Mouse (Mus musculus): Measurements from ENCODE around the gene Mgst2.

Mgst2 gene

DNA sequence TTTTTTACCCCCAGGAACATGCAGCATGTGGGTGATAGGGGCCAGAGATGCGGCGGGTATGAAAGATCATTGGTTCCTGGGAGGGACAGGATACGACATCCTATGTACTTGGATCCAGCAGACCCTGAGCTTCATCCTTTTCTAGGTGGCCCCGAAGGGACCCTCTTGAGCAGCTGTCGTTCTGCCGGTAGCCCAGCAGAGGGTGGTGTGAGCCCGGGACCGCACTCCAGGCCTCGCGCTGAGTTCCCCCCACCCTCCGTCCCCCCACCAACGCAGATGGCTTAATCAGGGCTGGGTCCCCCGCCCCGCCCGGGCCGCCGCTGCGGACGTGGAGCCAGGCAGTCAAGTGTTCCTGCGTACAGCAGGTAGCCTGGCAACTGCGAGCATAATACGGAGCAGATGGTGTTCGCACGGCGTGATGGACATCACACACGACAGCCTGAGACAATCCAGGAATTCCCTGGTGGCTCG is 41.2 kb downstream of the Mgst2 start:
- peak; percentile 54 for DNase-seq (ENCODE audit: low read depth, low spot score)

DNA sequence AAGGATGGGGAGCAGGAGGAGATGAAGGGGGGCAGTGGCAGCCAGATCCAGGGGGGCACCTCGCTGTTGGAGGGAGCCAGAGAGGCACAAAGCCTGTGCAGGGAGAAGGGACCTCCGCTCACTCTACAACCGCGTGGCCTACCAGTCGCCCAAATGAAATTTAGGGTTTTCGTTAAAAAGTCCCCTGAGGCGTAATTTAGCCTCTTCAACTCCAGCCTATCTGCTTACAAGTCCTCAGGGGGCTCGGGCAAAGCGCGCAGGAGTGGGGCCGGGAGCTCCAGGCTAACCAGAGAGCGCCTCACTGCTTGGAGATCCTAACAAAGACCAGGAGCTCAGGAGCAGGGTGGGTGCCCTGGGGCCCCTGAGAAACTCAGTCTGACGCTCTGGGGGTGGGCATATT is 41.8 kb downstream of the Mgst2 start:
- DNase-seq (ENCODE audit: low read depth, low spot score): no peak

DNA sequence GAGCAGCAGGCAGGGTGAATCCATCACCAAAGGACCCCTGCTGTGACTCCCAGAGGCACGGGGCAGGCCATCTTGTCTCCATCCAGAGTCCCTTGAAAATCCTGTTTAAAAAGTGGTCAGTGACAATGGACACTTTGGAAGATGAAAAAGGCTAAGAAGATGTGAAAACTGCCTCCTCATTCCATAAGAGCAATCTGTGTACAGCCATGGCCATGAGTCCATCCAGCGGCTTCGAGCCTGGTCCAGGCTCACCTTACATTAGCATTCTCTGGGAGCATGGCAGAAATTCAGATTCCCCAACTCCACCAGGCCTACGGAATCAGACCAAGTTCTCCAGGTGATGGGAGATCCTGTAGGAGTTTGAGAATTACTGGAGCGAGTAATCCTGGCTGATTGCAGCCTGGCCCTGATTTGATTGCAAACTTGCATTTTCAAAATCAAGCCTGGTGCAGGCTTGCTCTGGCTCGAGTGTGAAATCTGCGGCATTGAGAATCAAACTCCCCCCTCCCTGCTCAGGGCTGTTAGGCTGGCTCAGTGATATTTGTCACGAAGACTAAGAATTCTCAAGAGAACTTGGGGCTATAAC is 42.6 kb downstream of the Mgst2 start:
- DNase-seq (ENCODE audit: low read depth, low spot score): no peak

DNA sequence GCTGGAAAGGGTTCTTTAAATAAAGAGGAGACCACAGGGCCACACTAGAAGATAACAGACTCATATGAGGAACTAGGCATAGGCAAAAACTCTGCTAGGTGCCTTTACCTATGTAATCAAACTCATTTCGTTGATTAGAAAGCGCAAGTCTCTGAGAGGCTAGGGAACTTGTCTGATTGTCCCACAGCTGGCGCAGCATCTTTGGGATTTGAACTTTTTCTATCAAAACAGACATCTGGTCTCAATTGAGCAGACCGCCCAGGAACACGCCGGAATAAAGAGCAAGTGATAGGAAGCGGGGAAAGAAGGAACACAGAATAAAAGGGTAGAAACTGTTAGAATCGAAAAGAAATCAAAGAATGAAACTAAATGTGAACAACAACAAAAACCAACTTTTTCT is 43.3 kb downstream of the Mgst2 start:
- no peak for DNase-seq (ENCODE audit: low read depth, low spot score)

DNA sequence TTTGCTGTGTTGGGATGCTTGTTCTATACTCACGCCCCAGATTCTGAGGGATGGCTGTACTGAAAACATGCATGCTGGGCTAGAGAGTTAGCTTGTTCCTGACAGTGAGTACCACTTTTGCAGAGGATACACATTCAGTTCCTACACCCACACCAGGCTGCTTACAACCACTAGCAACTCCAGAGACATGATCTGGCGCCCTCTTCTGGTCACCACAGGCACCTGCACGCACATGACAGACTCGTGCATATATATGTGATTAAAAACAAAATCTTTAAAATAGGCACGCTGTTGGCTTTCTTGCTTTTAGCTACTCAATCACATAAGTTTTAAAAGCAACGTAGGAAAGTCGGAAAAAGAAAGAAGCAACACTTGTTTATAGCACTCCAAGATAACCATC is 45.1 kb downstream of the Mgst2 start:
- DNase-seq (ENCODE audit: low read depth, low spot score): no peak

DNA sequence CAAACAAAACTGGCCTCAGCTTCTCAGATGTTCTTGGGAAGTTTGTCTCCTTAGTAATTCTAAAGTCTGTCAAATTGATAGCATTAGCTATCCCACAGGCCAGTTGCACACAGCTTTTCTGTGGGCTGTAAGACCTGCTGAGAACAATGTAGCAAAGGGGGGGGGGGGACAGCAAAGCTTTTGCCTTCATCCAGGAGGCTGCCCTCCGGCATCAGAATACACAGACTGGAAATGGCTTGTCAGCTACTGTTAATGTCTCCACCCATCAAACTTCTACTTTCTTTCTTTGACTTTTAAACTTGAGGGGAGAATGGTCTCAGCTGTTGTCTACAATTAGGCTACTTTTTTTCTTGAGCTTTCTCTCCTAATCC is 48.2 kb downstream of the Mgst2 start:
- no peak for DNase-seq (ENCODE audit: low read depth, low spot score)

DNA sequence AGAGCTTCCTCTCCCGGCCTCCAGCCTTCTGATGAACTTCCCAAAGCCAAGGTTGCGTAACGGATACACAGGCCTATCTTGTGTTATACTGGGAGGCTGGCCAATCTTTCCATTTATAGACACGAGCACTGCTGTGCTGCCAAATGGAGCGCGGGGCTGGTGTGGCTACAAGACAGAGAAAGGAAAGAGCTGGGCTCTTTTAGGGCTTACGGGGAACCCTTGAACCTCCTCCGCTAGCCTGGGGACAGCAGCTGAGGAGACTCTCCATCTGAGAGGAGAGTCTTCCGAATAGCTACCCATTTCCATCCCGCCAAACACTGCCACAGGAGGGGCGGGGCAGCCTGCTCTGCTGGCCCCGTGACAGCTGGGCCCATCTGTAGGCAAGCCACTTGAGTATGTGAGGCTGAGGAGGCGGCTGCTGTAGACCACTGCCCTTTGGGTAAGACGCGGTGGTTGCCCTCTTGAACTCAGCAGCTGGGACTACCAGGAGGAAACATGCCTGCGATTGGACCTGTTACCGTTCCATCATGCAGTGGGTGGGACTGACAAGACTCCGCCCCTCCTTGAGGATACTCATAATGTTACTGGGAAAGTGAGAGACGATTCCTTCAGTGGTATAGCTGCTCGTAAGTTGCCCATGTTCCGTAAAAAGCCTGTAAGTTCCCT is 48.7 kb downstream of the Mgst2 start:
- DNase-seq (ENCODE audit: low read depth, low spot score): peak; percentile 87

DNA sequence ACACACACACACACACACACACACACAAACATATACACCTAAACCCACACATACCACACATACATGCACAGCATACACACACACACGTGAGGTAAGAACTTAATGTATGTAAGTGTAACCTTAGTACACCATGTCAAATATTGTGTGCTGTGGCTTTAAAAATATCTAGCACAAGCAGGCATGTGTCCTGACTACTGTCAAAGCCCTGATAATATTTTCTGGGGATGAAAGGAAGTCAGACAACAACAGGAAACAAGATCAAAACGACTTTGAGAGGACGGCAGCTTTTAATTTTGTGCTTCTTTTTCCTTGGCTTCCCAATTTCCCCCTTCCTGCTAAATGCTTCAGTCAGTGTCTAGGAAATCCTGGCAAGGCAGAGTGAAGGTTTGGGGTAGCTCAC is 52.2 kb downstream of the Mgst2 start:
- no peak for DNase-seq (ENCODE audit: low read depth, low spot score)

DNA sequence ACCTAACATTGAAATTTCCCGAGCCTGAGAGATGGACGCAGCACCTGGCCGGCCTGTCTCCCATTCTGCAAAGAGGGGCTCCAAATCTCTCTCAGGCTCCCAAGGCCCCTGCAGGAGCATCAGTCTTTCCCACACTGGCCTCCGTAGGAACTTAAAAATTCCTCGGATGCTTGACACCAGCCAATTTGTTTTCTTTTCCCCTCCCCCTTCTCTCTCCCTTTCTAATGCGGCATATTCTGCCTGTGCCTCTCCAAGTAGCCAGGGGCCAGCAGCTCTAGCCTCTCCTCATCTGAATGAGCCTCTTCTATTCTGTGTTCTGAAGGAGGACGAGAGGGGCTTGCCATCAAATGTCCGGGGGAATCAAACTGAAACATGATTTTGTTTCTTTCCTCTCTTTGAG is 53.1 kb downstream of the Mgst2 start:
- DNase-seq (ENCODE audit: low read depth, low spot score): no peak

DNA sequence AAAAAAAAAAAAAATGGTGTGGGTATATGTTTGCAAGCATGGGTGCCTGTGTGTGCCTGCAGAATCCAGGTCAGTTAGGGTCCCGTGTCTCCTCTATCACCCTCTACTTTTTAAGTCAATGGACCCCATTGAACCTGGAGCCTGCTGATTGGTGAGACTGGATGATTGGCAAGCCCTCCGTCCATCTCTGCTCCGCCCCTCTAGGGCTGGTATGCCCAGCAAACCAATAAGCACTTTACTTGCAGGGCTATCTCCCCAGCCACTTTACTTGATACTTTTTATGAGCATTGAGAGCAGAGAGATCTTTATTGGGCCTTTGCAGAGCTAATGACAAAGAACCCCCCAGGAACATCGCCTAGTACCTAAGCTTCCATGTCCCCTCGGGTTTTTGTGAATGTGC is 54.3 kb downstream of the Mgst2 start:
- no peak for DNase-seq (ENCODE audit: low read depth, low spot score)

DNA sequence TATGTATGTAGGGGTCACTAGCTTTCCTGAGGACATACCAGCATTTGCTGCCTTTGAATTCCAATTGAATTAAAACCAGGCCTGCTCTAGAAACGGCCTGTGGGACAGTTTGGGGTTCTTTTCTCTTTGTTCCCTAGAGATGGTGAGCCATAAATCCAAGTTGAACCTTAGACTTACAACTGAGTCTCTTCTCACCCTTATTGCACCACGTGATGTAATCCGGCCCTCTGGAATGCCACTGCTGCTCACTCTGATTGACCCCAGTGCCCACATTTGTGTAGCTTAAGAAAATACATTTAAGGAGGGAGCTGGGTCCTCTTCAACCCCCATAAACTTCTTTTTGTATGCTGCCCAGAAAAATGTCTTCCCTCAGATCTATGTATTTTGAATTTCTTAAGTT is 57.3 kb downstream of the Mgst2 start:
- DNase-seq (ENCODE audit: low read depth, low spot score): no peak

DNA sequence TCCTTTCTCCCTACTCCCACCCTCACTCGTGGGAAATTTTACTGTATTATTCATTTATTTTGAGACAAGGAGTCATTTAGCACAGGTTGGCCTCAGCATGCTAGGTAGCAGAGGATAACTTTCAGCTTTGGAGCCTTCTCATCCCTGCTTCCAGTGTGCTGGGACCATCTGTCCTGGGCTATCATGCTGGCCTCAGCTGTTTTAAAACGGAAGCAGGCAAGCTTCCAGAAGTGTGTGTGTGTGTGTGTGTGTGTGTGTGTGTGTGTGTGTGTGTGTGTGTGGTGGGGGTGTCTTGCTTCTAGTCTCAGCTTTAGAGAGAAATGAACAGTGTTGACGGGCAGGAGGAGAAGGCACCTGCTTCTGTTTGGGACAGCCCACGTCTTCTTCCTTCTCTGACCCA is 57.7 kb downstream of the Mgst2 start:
- no peak for DNase-seq (ENCODE audit: low read depth, low spot score)

DNA sequence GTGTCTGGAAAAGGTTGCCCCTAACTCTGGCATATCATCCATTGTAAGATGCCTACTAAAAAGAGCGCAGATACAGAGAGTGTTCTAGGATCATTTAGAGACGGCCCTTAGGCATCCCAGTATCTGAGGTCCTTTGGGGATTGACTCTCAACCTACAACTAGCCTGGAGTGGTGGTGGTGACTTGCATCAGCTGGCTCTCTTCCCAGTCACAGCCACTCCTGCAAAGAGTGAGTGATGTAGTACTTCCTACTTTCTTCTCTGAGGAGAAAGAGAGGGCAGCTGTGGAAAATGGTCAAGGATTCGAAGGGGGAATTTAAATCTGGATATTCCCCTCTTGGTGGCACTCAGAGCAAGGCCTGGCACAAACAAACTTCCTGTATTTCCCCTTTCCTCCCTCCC is 59.2 kb downstream of the Mgst2 start:
- DNase-seq (ENCODE audit: low read depth, low spot score): no peak

DNA sequence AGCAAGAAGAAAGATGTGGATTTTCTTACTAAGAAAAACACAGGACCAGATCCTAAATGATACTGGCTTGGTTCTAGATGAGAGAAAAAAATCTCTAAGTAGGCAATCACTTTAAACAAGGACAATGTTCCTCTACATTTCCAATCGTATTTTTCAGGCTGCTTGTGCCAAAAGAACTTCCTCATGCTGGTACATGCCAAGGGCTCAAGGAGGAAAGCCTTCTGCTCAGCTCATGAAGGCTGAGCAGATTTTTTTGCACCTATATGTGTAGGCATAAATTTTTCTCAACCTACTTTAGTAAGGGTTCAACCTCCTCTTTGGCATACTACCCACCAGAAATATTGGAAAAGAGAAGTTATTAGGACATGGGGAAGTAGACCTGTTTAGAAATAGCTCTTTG is 59.8 kb downstream of the Mgst2 start:
- DNase-seq (ENCODE audit: low read depth, low spot score): peak; percentile 41

DNA sequence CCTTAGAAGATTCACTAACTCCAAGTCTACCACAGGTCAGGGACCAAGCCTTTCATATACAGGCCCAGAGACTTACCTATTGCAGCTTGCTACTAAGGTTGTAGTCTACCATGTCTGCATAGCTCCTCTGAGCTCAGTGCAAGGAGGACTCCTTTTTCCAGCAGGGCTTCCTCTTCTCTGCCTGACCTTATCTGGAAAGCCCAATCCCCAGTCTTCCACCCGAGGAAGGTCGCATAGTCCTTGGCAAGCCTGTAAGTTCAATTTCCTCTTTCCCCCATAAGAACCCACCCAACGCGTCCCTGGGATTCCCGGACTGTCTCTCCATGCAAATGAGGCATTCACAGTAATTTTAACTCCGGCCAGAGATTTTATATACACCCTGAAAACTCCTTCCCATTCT is 66.1 kb downstream of the Mgst2 start:
- no peak for DNase-seq (ENCODE audit: low read depth, low spot score)

DNA sequence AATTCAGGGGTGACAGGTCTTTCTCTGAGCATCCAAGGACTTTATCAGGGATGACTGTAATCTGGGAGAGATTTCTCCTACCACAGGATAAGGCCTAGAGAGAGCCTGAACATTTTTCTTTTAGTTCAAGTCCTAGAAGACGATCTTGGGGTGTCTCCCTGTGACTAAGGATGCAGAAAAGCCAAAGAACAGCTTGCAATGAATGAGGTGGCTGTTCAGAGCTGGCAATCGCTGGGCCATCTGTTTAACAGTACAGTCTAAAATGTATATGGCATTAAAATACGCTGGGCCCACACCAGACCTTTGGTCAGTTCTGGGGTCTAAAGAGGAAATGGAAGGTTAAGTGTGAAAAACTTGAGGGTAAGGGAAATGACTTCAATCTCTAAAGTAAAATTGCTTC is 67.3 kb downstream of the Mgst2 start:
- no peak for DNase-seq (ENCODE audit: low read depth, low spot score)

DNA sequence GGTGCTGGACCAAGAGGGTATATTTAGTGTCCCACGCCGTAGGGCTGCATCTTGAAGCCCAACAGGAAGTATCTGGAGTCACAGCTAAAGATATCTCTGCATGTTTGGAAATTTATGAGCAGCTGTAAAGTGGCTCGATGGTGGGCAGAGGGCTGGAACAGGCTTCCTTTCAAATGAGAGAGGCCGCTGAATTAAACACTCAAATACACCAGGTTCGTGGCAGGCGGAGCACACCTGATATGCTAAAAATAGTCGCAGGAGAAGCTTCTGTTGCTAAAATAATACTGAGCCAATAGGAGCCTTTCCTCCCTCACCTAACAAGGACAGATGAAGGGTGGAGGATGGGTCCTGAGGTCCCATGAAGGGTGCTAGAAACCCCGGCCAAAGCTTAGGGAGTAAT is 67.8 kb downstream of the Mgst2 start:
- DNase-seq (ENCODE audit: low read depth, low spot score): no peak

DNA sequence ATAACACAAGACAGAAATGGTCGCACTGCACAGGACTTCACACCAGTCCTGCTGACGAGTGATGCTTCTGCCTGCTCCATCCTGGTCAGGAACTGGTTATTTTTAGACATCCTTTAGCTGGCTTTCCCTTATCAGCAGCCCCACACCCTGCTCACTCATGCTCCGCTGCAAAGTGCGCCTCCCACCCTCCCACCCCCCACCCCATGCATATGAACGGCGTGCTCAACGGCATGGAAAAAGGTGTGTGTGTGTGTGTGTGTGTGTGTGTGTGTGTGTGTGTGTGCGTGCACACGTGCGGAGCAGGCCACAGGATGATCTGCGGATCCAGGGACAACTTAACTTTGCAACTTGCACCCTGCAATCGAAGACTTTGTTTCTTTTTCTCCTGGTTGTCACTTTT is 68.3 kb downstream of the Mgst2 start:
- no peak for DNase-seq (ENCODE audit: low read depth, low spot score)

DNA sequence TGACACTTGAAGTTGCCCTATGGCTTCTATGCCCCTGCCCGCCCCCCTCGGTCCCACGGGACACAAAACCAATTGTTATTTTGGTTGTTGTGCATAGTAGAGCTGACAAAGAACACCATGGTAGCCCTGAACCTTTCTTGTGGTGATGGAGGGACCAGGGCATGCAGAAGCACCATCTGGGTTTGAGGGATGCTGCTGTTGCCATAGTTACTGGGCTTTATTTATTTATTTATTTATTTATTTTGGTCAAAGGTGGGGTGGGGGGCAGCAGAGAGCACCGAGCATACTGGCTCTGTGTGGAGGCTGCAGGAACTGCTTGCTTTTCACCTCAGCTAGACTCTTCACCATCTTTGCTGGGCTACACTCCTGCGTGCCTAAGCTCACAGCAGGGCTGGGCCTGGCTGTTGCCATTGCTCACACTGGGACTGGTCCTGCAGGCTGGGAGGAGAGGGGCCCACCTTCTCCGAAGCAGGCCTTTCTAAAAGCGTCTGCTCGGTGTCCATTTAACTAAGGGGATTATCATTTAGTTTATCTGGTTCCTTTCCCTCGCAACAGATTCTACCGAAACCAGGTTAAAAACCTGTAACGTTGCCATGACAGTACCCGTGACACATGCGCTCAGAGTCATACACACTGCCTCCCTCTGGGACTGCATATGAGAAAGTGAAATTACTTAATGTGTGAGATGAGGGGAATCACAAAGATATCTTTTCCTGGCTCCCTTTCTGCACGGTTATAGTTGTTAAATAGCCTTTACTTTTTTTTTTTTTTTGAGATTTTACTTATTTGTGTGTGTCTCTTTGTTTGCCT is 69.2 kb downstream of the Mgst2 start:
- DNase-seq (ENCODE audit: low read depth, low spot score): no peak

DNA sequence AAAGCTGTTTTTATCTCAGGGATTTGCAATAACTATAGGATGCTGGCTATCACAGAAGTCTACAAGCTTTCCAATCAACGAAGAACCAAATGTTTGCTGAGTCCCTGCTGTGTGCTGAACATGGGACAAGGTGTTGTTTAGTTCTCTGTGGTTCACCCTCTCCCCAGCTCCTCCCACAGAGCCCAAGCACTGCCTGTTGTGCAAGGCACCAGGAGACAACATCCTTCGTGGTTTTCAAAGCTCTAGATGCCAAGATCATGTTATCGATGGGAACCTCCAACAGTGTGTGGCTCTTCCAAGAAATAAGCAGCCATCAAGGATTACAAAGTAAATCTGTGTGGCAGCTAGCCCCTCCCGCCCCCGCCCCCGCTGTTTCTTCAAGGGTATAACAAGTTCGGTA is 70.5 kb downstream of the Mgst2 start:
- DNase-seq (ENCODE audit: low read depth, low spot score): no peak

DNA sequence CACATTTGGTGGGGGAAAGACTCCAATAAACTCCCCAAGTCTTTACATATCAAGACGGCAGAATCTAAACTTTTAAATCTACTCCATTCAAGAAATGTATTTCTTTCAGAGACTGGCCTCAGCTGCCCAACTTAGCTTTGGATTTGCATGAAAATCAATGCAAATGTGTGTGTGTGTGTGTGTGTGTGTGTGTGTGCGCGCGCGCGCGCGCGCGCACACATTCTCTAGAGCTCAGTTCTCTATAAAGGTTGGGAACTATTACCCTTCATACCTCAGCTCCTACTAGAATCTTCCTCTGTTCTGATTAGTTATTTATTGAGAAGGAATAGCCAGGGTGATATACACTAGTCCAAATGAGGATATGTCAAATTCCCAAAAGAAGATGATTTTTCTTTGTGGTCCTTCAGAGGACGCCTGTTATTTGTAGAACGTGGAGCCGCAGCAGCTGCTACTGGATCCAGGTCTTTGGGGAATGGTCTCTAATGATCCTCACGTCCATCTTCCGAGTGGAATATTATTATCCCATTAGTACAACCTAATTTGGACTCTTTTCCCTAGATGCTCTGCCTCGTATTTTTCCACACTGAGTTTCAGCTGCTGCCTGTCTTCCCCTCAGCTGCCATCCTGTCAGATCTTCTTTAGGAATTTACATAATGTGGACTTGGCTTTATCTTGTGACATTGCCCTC is 71.9 kb downstream of the Mgst2 start:
- no peak for DNase-seq (ENCODE audit: low read depth, low spot score)
